Mouse (Mus musculus) splenic B cell, adult 2 months (primary cell): ENCODE measurements around the gene Ptprcap.

Source experiments
- DNase-seq: peaks from one replicate; pipeline ENCODE4 v3.0.0-alpha.2; 2011; ENCODE audit warnings: low read depth, low spot score
- H3K27me3 ChIP-seq: 2 replicates; pipeline ENCODE4 v1.6.1; 2012; ENCODE audit warnings: mild to moderate bottlenecking, low read length, moderate library complexity, mixed read lengths; ENCODE audit not compliant: control insufficient read depth, poor library complexity, insufficient read depth, severe bottlenecking
- H3K36me3 ChIP-seq: 2 replicates; pipeline ENCODE4 v1.6.1; 2012; ENCODE audit warnings: mild to moderate bottlenecking, low read length, moderate library complexity, mixed read lengths; ENCODE audit not compliant: control insufficient read depth, poor library complexity, insufficient read depth, severe bottlenecking

Gene Ptprcap

DNA sequence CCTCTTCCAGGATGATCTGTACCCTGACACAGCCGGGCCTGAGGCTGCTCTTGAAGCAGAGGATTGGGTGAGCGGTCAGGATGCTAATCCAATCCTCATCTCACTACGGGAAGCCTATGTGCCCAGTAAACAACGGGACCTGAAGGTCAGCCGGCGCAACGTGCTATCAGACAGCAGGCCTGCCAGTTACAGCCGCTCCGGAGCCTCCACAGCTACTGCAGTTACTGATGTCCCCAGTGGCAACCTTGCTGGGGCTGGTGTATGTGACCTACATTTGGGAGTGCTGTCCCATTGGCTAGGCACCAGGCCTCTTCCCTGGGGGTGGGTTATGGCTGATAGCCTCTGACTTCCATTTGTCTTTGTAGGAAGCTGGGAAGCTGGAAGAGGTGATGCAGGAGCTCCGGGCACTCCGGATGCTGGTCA is at the start of gene Ptprcap:
Gene Ptprcap, plus strand, starts transcription at position 373 of the 423 bp plus-strand sequence.
- Histone ChIP-seq H3K27me3 (no peaks in the 10 kb centered on the region), H3K36me3 (peaks cover 19% of the 10 kb centered on the region)
- DNase-seq = no peak

DNA sequence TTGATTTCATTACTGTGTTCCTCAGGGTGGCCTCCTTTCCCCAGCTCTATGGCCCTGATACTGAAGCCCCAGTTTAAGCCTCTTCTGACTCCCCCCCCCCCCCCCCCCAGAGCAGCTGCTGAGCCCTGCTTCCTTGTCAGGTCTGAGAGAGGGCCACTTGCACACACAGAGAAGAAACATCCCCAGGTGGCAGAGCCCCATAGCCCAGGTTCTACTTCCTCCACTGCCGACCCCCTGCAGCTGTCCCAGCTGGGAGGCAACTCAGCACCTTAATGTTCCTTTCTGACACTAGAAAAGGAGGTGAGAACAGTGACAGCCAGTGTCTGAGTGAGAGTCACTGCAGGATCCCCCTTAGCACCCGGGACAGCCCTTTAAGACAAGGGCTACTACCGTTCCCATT is 49.6 kb upstream of the Ptprcap start:
- Histone ChIP-seq H3K36me3 (peaks cover 10% of the 10 kb centered on the region), H3K27me3 (no peaks in the 10 kb centered on the region)
- DNase-seq = no peak

DNA sequence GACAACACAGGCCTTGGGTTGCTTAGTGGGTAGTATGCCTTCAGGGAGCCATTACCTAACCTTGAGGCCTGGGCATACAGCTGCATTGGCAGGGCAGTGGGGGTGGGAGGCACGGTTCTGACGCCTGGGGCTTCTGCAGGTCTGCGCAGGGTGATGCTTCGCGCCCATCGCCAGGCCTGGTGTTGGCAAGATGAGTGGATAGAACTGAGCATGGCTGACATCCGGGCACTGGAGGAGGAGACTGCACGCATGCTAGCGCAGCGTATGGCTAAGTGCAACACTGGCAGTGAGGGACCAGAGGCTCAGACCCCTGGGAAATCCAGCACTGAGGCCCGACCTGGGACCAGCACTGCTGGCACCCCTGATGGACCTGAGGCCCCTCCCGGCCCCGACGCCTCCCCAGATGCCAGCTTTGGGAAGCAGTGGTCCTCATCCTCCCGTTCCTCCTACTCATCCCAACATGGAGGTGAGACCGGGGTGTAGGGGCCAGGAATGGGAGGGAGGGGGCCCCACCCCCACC is 48.7 kb upstream of the Ptprcap start:
- H3K36me3 ChIP-seq = peaks cover 10% of the 10 kb centered on the region
- no peak for DNase-seq

DNA sequence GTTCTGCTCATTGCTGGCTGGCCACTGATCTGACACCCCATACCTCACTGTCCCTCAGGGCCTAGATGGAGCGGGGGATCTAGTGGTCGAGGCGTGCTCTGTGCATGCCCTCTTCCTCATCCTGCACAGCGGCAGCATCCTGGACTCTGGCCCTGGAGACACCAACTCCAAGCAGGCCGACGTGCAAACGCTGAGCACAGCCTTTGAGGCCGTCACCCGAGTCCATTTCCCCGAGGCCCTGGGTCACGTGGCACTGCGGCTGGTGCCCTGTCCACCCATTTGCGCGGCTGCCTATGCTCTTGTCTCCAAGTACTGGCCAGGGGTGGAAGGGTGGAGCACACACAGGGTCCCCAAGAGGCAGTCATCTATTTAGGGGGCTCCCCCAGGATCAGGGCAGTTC is 46.8 kb upstream of the Ptprcap start:
- Histone ChIP-seq H3K36me3 (peaks cover 11% of the 10 kb centered on the region), H3K27me3 (no peaks in the 10 kb centered on the region)
- no peak for DNase-seq

More for the DNA sequence above, 48.7 kb upstream of the Ptprcap start:
- no peaks in the 10 kb centered on the region for H3K27me3 ChIP-seq

DNA sequence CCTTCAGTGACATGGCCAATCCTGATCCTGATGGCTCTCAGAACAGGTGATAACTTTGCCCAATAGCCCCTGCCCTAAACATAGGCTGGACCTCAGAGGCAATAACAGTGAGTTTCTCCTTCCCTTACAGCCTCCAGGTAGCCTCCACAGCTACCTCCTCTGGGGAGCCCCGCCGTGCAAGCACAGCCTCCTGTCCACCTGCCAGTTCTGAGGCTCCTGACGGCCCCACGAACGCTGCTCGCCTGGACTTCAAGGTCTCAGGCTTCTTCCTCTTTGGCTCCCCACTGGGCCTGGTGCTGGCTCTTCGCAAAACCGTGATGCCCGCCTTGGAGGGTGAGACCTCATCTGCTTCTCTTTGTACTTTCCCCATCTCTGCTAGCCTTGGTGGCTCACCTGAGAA is 44.9 kb upstream of the Ptprcap start:
- Histone ChIP-seq H3K36me3 (peaks cover 15% of the 10 kb centered on the region), H3K27me3 (no peaks in the 10 kb centered on the region)
- no peak for DNase-seq

DNA sequence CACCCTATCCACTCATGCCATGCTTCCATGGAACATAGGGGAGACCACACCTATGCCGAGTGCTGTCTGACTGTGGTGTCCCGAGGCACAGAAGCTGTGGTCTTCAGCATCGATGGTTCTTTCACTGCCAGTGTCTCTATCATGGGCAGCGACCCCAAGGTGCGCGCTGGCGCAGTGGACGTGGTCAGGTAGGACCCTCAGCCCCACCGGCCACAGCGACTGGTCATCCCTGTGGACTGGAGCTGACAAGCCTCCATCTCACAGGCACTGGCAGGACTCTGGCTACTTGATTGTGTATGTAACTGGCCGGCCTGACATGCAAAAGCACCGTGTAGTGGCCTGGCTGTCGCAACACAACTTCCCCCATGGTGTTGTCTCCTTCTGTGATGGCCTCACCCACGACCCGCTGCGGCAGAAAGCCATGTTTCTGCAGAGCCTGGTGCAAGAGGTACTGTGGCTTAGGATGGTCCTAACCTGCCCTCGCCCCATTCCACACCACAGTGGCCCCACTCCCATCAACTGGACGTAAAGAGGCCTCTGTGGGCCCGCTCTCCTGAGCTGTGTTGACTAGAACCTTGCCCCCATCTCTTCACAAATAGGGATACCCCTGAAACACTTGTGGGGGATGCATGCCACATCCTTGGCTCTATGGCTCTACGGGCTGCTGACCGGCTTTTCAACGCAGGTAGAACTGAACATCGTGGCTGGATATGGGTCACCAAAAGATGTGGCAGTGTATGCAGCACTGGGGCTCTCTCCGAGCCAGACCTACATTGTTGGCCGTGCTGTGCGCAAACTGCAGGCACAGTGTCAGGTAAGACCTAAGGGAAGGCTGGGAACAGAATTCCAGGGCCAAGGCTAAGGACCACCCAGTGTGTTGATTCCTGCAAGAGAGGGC is 41.1 kb upstream of the Ptprcap start:
- H3K36me3 ChIP-seq = peaks cover 15% of the 10 kb centered on the region
- no peaks in the 10 kb centered on the region for H3K27me3 ChIP-seq
- no peak for DNase-seq

DNA sequence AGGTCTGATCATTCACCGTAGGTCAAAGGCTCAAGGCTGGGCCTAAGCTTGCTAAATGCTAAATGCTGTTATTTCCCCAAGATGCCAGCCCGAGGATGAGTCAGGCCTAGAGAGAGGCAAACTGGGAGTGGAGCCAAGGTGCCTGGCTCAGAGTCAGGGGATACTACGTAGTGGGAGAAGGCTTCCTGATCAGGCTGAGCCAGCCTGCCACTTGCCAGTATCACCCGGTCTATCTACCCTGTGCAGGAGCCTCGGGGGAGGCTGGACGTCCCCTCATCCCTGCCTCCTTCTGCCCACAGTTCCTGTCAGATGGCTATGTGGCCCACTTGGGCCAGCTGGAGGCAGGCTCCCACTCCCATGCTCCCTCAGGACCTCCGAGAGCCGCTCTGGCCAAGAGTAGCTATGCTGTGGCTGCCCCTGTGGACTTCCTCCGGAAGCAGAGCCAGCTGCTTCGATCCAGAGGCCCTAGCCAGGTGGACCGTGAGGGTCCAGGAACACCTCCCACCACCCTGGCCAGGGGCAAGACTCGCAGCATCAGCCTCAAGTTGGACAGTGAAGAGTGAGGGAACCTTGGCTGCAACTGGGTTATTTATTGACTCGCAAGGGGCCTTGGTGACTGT is 40.1 kb upstream of the Ptprcap start:
- Histone ChIP-seq H3K27me3 (no peaks in the 10 kb centered on the region), H3K36me3 (peaks cover 13% of the 10 kb centered on the region)
- DNase-seq = no peak

DNA sequence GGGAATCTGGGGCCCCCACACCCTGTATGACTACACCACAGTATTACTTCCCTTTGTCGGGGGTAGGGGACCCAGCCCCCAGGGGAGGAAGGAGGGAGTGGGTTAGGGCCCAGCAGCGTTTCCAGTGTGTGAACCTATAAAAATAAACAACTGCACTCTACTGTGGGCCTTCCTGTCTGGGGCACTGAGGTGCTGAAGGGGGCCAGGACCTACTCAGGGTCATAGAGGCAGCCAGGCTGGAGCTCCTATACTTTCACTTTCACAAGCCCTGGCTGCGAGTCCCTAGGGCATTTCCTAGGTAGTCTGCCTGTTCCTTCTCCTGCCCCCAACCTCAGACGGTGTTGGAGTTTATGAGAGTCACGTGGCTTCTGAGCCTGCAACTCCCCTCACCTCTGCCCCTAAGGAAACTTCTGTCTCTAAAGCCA is 39.6 kb upstream of the Ptprcap start:
- Histone ChIP-seq H3K36me3 (peaks cover 13% of the 10 kb centered on the region), H3K27me3 (no peaks in the 10 kb centered on the region)
- DNase-seq = peak; percentile 75

DNA sequence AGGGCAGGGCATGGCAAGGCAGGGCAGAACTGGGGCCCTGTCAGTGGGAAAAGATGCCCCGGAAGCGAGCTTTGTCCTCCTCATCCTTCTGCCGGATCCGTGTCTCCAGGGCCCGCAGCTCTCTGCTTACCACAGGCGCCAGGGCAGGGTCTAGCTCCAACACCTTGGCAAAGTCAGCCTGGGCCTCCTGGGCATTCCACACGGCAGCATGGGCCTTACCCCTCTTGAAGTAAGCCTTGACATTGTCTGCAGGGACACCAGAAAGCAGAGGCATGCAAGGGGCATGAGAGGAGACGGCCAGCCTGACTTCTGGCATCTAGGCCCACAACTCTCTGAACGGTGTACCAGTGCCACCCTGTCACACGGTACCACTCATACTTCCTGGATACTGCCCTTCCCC is 38.9 kb upstream of the Ptprcap start:
- DNase-seq = no peak
- H3K27me3 ChIP-seq = no peaks in the 10 kb centered on the region
- peaks cover 13% of the 10 kb centered on the region for H3K36me3 ChIP-seq

DNA sequence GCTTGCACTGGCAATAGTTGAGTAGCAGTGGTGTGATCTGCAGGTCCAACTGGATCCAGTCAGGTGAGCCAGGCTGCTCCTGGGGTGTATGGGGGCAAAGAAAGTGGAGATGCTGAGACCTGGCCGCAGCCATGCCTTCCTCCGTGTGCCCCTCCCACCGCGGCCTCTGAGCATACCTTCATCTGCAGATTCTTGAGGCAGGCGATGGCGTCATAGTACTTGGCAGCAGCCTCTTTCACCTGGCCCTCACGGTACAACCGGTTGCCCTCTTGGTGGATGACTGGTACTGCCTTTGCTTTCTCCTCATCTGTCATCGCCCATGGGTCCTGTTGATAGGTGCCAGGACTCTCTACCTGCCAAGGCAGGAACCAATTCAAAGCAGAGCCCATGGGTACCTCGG is 38.3 kb upstream of the Ptprcap start:
- Histone ChIP-seq H3K27me3 (no peaks in the 10 kb centered on the region), H3K36me3 (peaks cover 13% of the 10 kb centered on the region)
- no peak for DNase-seq

DNA sequence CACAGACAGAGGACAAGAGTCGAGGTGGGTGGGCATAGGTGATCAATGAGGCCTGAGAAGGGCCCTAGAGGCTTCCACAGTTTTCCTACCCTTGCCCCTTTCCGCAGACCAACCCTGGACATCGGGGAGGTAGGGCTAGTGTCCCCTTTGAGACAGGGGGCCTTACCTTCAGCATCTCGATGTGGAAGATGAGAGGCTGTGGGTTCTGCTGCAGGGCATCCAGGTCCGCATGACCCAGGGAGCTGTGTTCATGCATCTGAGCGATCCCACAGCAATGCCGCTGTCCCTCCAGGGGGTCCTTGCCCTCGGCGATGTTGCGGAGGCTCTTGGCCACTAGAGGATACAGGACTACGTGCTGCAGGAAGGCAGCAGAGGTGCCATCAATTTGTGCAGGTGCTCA is 37.6 kb upstream of the Ptprcap start:
- peaks cover 13% of the 10 kb centered on the region for H3K36me3 ChIP-seq
- DNase-seq = no peak
- no peaks in the 10 kb centered on the region for H3K27me3 ChIP-seq

DNA sequence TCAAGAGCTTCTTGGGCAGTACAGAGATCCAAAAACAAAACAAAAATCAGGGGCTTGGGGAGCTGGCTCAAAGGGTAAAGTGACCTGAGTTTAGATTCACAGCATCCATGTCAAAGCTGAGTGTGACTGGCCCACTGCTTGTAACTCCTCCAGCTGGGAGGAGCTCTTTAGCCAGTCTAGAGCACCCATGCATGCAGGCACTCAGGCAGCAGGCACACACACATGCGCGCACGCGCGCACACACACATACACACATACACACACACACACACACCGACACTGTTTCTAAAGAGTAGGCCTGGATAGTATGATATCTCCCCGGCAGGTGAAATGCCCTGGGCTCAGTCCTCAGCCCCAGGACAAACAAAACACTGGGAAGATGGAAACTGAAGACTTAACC is 36.4 kb upstream of the Ptprcap start:
- peak; percentile 60 for DNase-seq
- no peaks in the 10 kb centered on the region for H3K27me3 ChIP-seq

DNA sequence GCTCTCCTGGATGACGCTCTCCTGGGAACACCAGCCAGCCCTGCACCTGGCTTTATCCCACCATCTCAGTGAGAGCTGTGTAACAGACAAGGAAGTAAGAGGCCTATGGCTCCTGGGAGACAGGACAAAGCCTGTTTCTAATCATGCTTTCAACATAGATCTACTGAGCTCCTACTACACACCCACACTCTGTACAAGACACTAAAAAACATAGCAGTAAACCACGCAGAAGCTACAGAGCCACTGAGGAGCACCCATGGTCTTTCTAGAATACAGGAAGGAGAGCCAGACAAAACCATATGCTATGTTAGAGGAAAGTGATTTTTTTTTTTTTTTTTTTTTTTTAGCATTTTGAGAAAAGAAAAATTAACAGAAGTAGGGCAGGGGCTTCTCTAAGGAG is 35.1 kb upstream of the Ptprcap start:
- DNase-seq = no peak

More for the DNA sequence above, 36.4 kb upstream of the Ptprcap start:
- peaks cover 10% of the 10 kb centered on the region for H3K36me3 ChIP-seq

DNA sequence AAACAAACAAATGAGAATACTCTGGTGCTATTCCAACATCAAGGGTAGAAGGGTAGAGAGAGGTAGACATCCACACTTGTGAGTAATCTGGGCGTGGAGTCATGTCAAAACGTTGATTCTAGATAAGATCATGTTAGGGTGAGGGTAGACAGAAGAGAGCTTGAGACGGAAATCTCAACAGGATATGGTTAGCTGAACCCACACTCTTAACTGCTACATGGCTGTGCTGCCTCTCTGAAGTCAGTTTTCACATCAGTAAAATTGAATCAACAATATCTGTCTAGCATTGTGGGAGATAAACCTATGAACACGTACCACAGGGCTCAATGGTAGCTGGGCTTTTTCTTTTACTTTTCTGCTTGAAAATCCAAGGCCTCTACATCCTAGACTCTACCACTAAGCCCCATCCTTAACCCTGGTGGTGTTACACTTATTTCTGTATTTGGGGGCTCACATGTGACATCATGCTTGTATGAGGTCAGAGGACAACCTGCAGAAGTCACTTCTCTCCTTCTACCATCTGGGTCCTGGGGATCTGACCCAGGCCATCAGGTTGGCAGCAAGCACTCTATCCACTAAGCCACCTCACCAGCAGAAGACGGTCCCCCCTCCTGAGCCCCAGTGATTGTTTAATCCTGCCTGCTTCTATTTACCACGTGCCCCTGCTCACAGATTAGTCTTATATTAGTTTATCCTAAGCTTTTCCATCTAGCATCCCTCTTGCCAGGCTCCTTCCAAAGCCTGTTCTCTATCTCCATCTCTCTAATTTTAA is 33.5 kb upstream of the Ptprcap start:
- H3K36me3 ChIP-seq = peaks cover 8% of the 10 kb centered on the region; the same call in 1 of the 2 replicates
- DNase-seq = peak; percentile 29
- H3K27me3 ChIP-seq = no peaks in the 10 kb centered on the region

More for the DNA sequence above, 35.1 kb upstream of the Ptprcap start:
- no peaks in the 10 kb centered on the region for H3K27me3 ChIP-seq
- peaks cover 8% of the 10 kb centered on the region; the same call in 1 of the 2 replicates for H3K36me3 ChIP-seq
